Mouse (Mus musculus) heart, adult 2 months (tissue): Measurements from ENCODE around the gene Trnp1.

Source experiments
- CTCF ChIP-seq: fragments of 200-600 bp; IDR thresholded peaks from 2 replicates; pipeline ENCODE4 v1.8.1; 2022; ENCODE audit warnings: antibody characterized with exemption, mild to moderate bottlenecking, moderate library complexity
- POLR2A ChIP-seq: fragments of 200-500 bp; IDR thresholded peaks from 2 replicates; pipeline ENCODE4 v1.6.1; 2011; ENCODE audit warnings: mild to moderate bottlenecking, low read depth, low read length, control low read depth; ENCODE audit not compliant: insufficient read depth

DNA sequence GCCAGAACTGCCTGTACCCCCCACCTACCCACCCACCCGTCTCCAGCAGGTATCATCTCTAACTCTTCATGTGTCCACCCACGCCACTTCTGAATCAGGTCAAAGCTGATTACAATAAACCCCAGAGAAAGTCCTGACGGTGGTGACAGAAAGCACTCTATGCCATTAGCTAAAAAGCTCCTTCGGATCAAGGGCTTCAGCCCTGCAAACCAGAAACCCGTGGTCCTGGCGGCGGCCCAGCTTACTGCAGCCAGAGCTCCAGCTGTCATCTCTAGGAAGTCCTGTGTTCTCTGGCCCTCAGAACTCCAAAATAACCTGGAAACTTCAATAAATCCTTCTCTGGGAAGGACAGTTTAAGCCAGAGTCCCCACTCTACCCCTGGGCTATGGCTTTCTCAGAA, 2.6 kb downstream of the Trnp1 start:
- TF ChIP-seq POLR2A = no peak
- 0 out of 2 replicates have a peak, but pooled peaks have one; percentile 2 for TF ChIP-seq CTCF
